10 mouse cellular contexts compared by ENCODE assay signal in the genomic region with DNA sequence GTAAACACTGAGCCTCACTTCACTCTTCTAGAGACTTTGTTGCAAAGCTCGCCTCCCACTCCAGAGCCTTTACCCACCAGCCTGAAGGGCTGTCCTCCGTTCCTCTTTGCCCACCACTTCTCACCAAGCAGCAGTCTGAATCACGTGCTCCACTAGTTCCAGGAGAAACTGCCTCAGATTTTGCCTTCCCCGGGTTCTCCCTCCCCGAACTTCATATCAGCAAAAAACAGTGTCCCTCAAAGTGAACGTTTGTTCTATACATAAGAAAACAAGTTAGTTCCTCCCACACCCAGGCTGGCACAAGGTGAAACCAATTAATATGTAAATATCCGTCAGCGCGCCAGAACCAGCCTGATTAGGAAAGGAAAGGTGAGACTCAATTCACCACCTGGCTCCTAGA. TPM values are rescaled to one million over a fixed set of nuclear protein-coding genes. Genes with fewer than 3 reads are reported as not detected.
DNase-seq lines count a peak whose midpoint lies in the region; ATAC-seq and TF ChIP-seq lines count a peak whose summit lies in the region.
"Had no signal": no experiment of that assay in that cellular context is flagged by ENCODE, and none has a peak within 500 bp of the region (broad histone marks: within the 10 kb centered on the region; RNA-seq: fewer than 3 reads in every experiment).

No protein-coding gene starts in this region.

- peaks cover 17% of the 10 kb centered on the region for H3K27me3 ChIP-seq in heart, embryonic 16.5 days (ENCODE audit: control insufficient read depth, insufficient read depth, low read length)
- peaks cover 35% of the 10 kb centered on the region for H3K27me3 ChIP-seq in megakaryocyte, embryonic 14.5 days (replicated peaks)
- peaks cover 28% of the 10 kb centered on the region for H3K27me3 ChIP-seq in intestine, embryonic 15.5 days (replicated peaks)
- H3K27me3 ChIP-seq in stomach, postnatal 0 days (ENCODE audit: control insufficient read depth, insufficient read depth, low read length): no peaks in the 10 kb centered on the region

- peak overlapping the region; percentile 71 for H3K4me3 ChIP-seq in heart, embryonic 16.5 days (ENCODE audit: low read length)
- H3K4me3 ChIP-seq in megakaryocyte, embryonic 14.5 days (replicated peaks): peak overlapping the region; percentile 93
- peak overlapping the region; percentile 63 for H3K4me3 ChIP-seq in intestine, embryonic 15.5 days (replicated peaks)
- H3K4me3 ChIP-seq in stomach, postnatal 0 days (ENCODE audit: low read depth, low read length): peak overlapping the region; percentile 63

- TF ChIP-seq EP300 in stomach, postnatal 0 days (optimal IDR thresholded peaks at IDR 0.05): no peak

- H3K36me3 ChIP-seq in heart, embryonic 16.5 days (ENCODE audit: control insufficient read depth, insufficient read depth): no peaks in the 10 kb centered on the region
- H3K36me3 ChIP-seq in megakaryocyte, embryonic 14.5 days (replicated peaks; ENCODE audit: low read length): peaks cover 11% of the 10 kb centered on the region
- H3K36me3 ChIP-seq in intestine, embryonic 15.5 days: no peaks in the 10 kb centered on the region
- no peaks in the 10 kb centered on the region for H3K36me3 ChIP-seq in stomach, postnatal 0 days (ENCODE audit: control insufficient read depth, insufficient read depth, low read length)

- 13% methylated on average over 9 of the region's 9 CpGs for WGBS in heart, embryonic 16.5 days
- WGBS in intestine, embryonic 15.5 days: 18% methylated on average over 9 of the region's 9 CpGs
- WGBS in stomach, postnatal 0 days: 15% methylated on average over 9 of the region's 9 CpGs

- peak overlapping the region; percentile 97 for H3K4me2 ChIP-seq in heart, embryonic 16.5 days (ENCODE audit: low read depth, low read length)
- peak overlapping the region; percentile 94 for H3K4me2 ChIP-seq in intestine, embryonic 15.5 days (replicated peaks)
- peak overlapping the region; percentile 86 for H3K4me2 ChIP-seq in stomach, postnatal 0 days (replicated peaks; ENCODE audit: low read depth)

- H3K9me3 ChIP-seq in heart, embryonic 16.5 days (replicated peaks; ENCODE audit: control insufficient read depth, low read length): no peaks in the 10 kb centered on the region
- H3K9me3 ChIP-seq in megakaryocyte, embryonic 14.5 days: no peaks in the 10 kb centered on the region
- no peaks in the 10 kb centered on the region for H3K9me3 ChIP-seq in intestine, embryonic 15.5 days
- no peaks in the 10 kb centered on the region for H3K9me3 ChIP-seq in stomach, postnatal 0 days (ENCODE audit: control insufficient read depth, low read length)

- intact Hi-C loops in heart, postnatal 36 days (cut with DNase I): no loop called here

- ATAC-seq in heart, embryonic 16.5 days (replicated peaks; ENCODE audit: extremely low read depth, insufficient read depth, low FRiP score): no peak
- ATAC-seq in megakaryocyte, adult 5-6 weeks (ENCODE audit: poor library complexity, severe bottlenecking): no peak
- ATAC-seq in intestine, embryonic 15.5 days: no peak
- no peak for ATAC-seq in stomach, postnatal 0 days (ENCODE audit: low FRiP score, low TSS enrichment)

- peaks cover 12% of the 10 kb centered on the region for H3K4me1 ChIP-seq in heart, embryonic 16.5 days (ENCODE audit: control insufficient read depth, insufficient read depth, low read length)
- peaks cover 77% of the 10 kb centered on the region for H3K4me1 ChIP-seq in megakaryocyte, embryonic 14.5 days
- peaks cover 3% of the 10 kb centered on the region; the same call in 1 of the 2 replicates for H3K4me1 ChIP-seq in intestine, embryonic 15.5 days (replicated peaks)
- H3K4me1 ChIP-seq in stomach, postnatal 0 days (replicated peaks; ENCODE audit: control insufficient read depth, insufficient read depth): peaks cover 3% of the 10 kb centered on the region

- TF ChIP-seq CTCF in stomach, postnatal 0 days (IDR thresholded peaks at IDR 0.05; ENCODE audit: low read depth): no peak

- no peak overlapping the region for H3K27ac ChIP-seq in heart, embryonic 16.5 days (ENCODE audit: low read length)
- no peak overlapping the region for H3K27ac ChIP-seq in intestine, embryonic 15.5 days
- peak overlapping the region; percentile 96 for H3K27ac ChIP-seq in stomach, postnatal 0 days (replicated peaks)

- no peak overlapping the region for H3K9ac ChIP-seq in heart, embryonic 16.5 days (ENCODE audit: low read length)
- H3K9ac ChIP-seq in intestine, embryonic 15.5 days: no peak overlapping the region
- H3K9ac ChIP-seq in stomach, postnatal 0 days (ENCODE audit: low read length): no peak overlapping the region

- DNase-seq in heart, postnatal 36 days: no peak
- DNase-seq in stomach, postnatal 0 days (ENCODE audit: low spot score): peak; percentile 62
- DNase-seq in yolk sac, embryonic 10.5 days (ENCODE audit: low spot score): no peak
- no peak for DNase-seq in right cerebral cortex, postnatal 25 days
- DNase-seq: lung, postnatal 4 days; thymus, adult 18-20 months had no signal

RNA-seq across cellular contexts. Expression of a gene that starts 1.5 kb away (rescaled TPM):
- 16.9 and 17.2 TPM in 2 replicates for polyA plus RNA-seq in heart, embryonic 16.5 days (2015; fragmentation: Nextera tagmentation; extraction: Ambion mirVana)
- 10 to 100 TPM; 13.7 to 15.8 TPM for total RNA-seq in heart, postnatal 36 days (2021)
- 57.2 and 75.5 TPM in 2 replicates for polyA plus RNA-seq in megakaryocyte, embryonic 14.5 days (2012; ENCODE audit: insufficient read depth, low replicate concordance)
- total RNA-seq in megakaryocyte, adult 5-6 weeks (2015): 1.1 and 3.2 TPM in 2 replicates
- total RNA-seq in megakaryocyte, adult 5-6 weeks (2017): 0.51 and 4.5 TPM in 2 replicates
- 37.7 and 41.2 TPM in 2 replicates for polyA plus RNA-seq in intestine, embryonic 15.5 days (2015; fragmentation: Nextera tagmentation; extraction: Ambion mirVana)
- 94.8 and 103 TPM in 2 replicates for polyA plus RNA-seq in stomach, postnatal 0 days (2015; fragmentation: Nextera tagmentation; extraction: Ambion mirVana)

RNA-seq across cellular contexts. Expression of a gene that starts 20.1 kb away (rescaled TPM):
- 223 and 247 TPM in 2 replicates for polyA plus RNA-seq in heart, embryonic 16.5 days (2015; fragmentation: Nextera tagmentation; extraction: Ambion mirVana)
- total RNA-seq in heart, postnatal 36 days (2021): 100 to 1,000 TPM; 161 to 177 TPM
- 28.5 and 32.0 TPM in 2 replicates for polyA plus RNA-seq in megakaryocyte, embryonic 14.5 days (2012; ENCODE audit: insufficient read depth, low replicate concordance)
- total RNA-seq in megakaryocyte, adult 5-6 weeks (2015): 576 and 578 TPM in 2 replicates
- 242 and 284 TPM in 2 replicates for total RNA-seq in megakaryocyte, adult 5-6 weeks (2017)
- polyA plus RNA-seq in intestine, embryonic 15.5 days (2015; fragmentation: Nextera tagmentation; extraction: Ambion mirVana): 245 and 263 TPM in 2 replicates
- polyA plus RNA-seq in stomach, postnatal 0 days (2015; fragmentation: Nextera tagmentation; extraction: Ambion mirVana): 177 and 205 TPM in 2 replicates

RNA-seq across cellular contexts. Expression of a gene that starts 34.1 kb away (rescaled TPM):
- 5.9 and 13.3 TPM in 2 replicates for polyA plus RNA-seq in heart, embryonic 16.5 days (2015; fragmentation: Nextera tagmentation; extraction: Ambion mirVana)
- 1 to 10 TPM; 1.6 TPM for total RNA-seq in heart, postnatal 36 days (2021)
- 2,082 and 2,619 TPM in 2 replicates for polyA plus RNA-seq in megakaryocyte, embryonic 14.5 days (2012; ENCODE audit: insufficient read depth, low replicate concordance)
- 309 and 324 TPM in 2 replicates for total RNA-seq in megakaryocyte, adult 5-6 weeks (2015)
- total RNA-seq in megakaryocyte, adult 5-6 weeks (2017): 275 and 304 TPM in 2 replicates
- 6.7 and 7.2 TPM in 2 replicates for polyA plus RNA-seq in intestine, embryonic 15.5 days (2015; fragmentation: Nextera tagmentation; extraction: Ambion mirVana)
- polyA plus RNA-seq in stomach, postnatal 0 days (2015; fragmentation: Nextera tagmentation; extraction: Ambion mirVana): 1.3 and 2.3 TPM in 2 replicates

RNA-seq across cellular contexts. Expression of a gene that starts 35.5 kb away (rescaled TPM):
- polyA plus RNA-seq in heart, embryonic 16.5 days (2015; fragmentation: Nextera tagmentation; extraction: Ambion mirVana): 3.3 and 5.6 TPM in 2 replicates
- 10 to 100 TPM; 10.8 to 13.3 TPM for total RNA-seq in heart, postnatal 36 days (2021)
- polyA plus RNA-seq in megakaryocyte, embryonic 14.5 days (2012; ENCODE audit: insufficient read depth, low replicate concordance): 1.6 and 2.9 TPM in 2 replicates
- total RNA-seq in megakaryocyte, adult 5-6 weeks (2015): 1.0 and 1.1 TPM in 2 replicates
- 0.37 and 0.73 TPM in 2 replicates for total RNA-seq in megakaryocyte, adult 5-6 weeks (2017)
- 4.0 and 4.4 TPM in 2 replicates for polyA plus RNA-seq in intestine, embryonic 15.5 days (2015; fragmentation: Nextera tagmentation; extraction: Ambion mirVana)
- 2.6 and 3.2 TPM in 2 replicates for polyA plus RNA-seq in stomach, postnatal 0 days (2015; fragmentation: Nextera tagmentation; extraction: Ambion mirVana)

RNA-seq across cellular contexts. Expression of a gene that starts 52.5 kb away (rescaled TPM):
- 3.3 and 3.5 TPM in 2 replicates for polyA plus RNA-seq in heart, embryonic 16.5 days (2015; fragmentation: Nextera tagmentation; extraction: Ambion mirVana)
- under 1 TPM in 1 of 2 experiments, not detected in 1; 0.98 TPM for total RNA-seq in heart, postnatal 36 days (2021)
- polyA plus RNA-seq in megakaryocyte, embryonic 14.5 days (2012; ENCODE audit: insufficient read depth, low replicate concordance): 12.5 and 23.0 TPM in 2 replicates
- total RNA-seq in megakaryocyte, adult 5-6 weeks (2015): 3.5 and 6.2 TPM in 2 replicates
- 1.8 and 4.2 TPM in 2 replicates for total RNA-seq in megakaryocyte, adult 5-6 weeks (2017)
- 104 and 271 TPM in 2 replicates for polyA plus RNA-seq in intestine, embryonic 15.5 days (2015; fragmentation: Nextera tagmentation; extraction: Ambion mirVana)
- polyA plus RNA-seq in stomach, postnatal 0 days (2015; fragmentation: Nextera tagmentation; extraction: Ambion mirVana): 22.3 and 24.1 TPM in 2 replicates

Comparison
In these comparisons a context has a peak if more than half of its experiments do, and no peak if none do; other contexts are left out.
1. RNA of a gene that starts 34.1 kb away (polyA plus RNA-seq): 2,082 to 2,619 TPM in megakaryocyte, embryonic 14.5 days; 5.9 to 13.3 TPM in heart, embryonic 16.5 days, 6.7 to 7.2 TPM in intestine, embryonic 15.5 days and 1.3 to 2.3 TPM in stomach, postnatal 0 days; every median in the first group is over 100 times any median in the second.
2. Peak in every context shown above with its lines, with median percentiles within 50 percentile points of each other: H3K4me2 ChIP-seq and H3K4me3 ChIP-seq.